Mouse (Mus musculus) frontal cortex, adult (tissue): ENCODE data around the gene Igsf9.

Source experiments
- ATAC-seq: cut with Nextera tagmentation; 2 replicates; pipeline ENCODE4 v1.9.2; 2017; ENCODE audit warnings: mild to moderate bottlenecking, moderate library complexity, mixed read lengths; ENCODE audit not compliant: low TSS enrichment

The Igsf9 gene

DNA sequence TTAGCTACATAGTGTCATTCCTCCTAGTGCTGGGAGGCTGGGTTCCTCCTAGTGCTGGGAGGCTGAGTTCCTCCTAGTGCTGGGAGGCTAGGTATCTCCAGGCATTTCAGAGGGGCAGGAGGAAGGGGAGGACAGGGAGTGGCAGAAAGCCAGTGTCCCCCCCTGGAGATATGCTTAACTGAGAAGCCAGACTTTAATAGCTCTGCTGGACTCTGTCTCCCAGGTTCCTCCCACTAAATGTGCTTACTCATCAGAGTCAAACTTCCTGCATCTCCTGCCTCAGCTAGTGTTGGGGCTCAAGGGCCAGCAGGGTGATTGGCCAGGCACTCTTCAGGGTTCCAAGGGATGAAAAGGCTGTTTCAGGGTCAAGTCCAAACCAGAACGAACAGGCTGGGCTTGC is 33.8 kb downstream of the Igsf9 start:
- ATAC-seq: no peak

DNA sequence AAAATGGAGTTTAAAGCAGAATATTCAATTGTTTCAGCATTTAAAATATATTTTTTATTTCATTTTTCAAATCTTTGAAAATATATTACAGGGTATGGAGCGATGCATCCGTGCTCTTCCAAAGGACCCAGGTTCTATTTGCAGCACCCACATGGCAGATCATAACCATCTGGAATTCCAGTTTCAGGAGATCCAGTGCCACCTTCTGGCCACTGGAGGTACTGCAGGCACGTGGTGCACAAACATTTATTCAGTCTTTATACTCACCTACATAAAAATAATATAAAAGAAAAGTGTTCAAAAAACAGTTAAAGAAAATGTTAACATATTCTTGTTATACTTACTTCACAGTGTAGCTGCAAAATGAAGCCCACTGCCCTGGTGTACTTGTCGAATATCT is 36.4 kb downstream of the Igsf9 start:
- no peak for ATAC-seq

DNA sequence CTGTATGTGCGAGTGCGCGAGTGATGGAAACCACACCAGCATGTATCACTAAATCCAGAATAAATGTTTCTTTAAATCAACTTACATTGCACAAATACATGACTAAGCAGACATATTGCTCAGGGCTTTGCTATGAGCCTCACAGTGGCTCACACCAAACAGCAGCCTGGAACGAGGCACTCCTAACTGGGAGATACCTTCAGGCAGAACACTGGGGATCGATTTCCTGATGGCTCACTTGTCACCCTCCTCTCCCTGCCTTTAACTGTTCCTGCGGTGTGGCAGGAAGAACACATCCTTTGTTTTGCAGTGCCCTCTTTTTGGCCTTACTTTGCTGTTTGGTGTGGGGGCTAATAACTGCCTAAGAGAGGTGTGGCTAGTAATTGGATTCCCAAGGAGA is 38.1 kb downstream of the Igsf9 start:
- no peak for ATAC-seq

DNA sequence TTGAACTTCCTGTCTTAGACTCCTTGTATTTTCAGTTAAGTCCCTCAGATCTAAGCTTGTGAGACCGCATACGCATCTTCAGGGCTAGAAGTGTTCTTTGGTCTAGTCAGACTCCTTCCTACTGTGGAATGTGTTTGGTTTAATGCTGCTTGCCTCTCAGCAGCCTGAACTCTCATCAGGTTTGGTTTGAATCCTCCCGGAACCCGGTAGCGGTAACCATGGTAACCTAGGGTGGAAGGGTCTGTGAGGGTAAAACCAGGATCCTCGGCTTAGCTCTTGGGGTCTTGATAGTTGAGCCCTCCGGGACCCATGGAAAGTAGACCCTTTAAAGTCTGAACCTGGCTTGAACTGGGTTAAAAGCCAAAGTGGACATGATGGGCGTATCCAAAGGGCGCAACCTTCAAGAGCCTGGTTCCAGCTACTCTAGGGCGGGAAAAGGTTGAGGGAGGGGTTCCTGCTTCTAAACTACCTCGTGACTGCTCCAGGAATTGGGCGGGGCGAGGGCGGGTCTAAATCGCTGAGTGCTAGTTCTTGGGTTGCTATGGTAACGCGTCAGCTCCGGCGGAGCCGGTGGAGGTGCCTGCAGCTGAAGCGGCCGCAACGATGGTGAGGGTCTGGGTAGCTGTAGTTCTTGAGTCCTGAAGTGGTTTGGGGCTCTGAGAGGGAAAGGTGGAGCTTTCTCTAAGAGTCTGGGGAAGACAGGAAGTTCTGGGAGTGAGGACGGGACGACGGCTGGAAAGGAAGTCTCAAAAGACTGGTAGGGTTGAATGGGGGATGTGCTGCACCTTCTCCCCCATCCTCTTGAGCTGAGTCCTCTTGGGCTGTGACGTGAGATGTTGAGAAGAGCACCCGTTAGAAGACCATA is 39.2 kb downstream of the Igsf9 start, which contains the start of gene Cfap45:
TSS of gene Cfap45 (plus strand) at position 226 of the 865 bp plus-strand sequence.
- ATAC-seq: peak; percentile 95

DNA sequence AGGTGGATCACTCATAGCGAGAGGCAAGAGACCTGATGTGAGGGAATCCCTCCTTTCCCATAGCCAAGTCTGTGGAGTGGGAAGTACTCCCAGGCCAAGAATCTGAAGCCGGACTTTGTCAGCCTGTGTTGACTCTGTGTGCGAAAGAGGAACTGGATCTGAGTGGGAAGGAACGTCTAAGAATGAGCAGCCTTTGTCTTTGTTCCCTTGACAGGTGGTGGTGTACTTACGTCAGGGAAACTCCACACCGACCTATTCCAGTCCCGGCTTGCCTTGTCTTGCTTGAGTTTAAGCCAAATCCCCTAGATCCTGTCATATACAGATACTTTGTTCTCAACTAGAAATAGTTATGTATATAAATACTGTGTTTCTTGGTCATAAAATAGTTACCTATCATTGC is 40.9 kb downstream of the Igsf9 start:
- ATAC-seq: no peak

DNA sequence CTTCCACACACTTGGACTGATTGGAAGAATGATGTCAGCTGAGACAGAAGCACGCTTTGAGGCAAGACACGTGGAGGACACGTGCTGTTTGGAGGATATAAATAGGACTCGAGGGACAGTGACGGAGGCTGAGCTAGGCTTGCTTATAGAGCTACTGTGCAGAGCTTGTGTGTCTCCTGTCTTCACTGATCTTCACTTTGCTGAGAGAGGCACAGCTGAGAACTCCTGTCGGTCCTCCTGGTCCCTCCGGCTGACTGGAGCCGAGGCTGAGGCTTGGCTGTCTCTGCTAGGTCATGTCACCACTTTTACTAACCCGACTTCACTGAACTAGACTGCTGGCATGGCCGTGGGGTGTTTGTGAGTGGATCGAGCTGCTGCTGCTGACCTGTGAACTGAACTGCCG is 42.1 kb downstream of the Igsf9 start:
- no peak for ATAC-seq

DNA sequence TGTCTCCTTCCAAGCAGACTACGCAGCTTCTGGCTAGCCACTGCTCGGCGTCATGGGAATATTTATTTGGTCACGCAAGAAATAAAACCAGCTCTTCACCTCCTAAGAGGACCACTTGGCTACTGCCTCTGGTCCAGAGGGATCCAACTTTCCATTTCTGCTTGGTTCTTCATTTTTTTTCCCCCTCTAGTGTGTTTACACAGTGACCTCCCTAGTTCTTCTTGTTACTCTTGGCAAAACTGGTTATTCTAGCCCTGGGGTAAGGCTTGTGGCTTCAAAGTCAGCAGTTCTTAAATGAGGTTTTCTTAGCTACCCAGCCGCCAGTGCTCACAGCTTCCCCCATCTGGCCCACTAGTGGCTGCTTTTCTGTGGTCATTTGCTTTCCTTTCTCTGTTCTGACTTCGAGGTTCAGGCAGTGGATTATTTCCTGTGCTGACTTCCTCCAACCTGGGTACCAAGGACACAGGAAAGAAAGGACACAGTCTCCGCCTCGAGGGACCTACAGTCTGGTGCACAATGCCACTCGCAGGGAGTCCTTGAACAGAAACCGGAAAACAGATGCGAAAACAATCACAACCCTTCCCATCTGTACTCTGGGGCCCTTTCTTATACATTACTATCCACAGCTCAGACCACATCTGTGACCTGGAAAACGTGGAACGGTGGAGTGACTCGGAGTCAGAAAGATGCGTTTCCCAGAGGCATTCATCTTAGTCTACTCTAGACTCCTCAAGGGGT is 43.6 kb downstream of the Igsf9 start:
- no peak for ATAC-seq

DNA sequence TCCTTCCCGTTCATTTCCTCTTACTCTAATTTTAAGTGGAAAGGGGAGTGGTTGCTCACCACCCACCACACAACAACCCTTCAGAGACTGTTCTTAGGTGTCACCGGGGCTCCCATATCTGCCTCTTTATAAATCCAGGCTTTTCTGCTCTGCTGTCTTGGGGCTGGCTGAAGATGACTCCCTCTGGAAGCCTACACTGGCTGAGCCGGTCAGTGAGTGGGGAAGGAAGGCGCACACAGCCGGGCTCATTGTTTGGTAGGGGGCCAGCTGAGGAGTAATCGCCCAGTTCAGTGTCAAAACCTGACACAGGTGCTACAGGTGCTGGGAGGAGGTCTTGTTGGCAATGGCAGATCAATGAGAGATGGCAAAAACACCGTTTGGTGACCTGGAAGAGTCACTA is 44.4 kb downstream of the Igsf9 start:
- no peak for ATAC-seq

DNA sequence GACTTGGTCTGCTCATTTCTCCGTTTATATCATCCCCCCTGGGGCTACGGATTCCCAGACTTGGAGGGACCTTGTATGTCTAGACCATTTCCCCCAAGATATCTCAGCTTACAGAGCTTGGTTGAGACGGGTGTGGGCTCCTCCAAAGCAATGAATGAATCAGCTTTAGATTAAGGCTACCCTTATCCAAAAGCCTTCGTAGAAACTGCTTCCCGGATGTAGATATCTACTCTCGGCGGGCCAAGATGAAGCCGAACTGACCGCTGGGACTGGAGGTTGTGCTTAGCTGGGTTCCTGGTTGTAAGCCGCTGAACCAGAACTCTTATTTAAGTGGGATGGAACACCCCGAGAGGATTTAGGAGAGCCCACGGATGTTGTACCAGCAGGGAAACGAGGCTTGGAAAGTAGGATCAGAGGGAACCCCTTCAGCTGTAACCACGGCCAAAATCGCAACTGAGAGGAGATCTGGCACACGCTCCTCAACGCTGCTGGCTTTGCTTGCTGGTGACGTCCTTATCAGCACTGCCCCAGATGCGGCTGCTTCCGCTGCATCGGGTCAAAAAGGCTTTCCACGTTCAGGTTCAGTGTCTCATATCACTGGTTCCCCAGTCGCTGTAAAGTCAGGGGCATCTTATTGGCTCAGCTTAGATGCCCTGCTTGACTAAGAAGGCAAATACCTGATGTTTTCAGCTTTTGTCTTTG is 44.9 kb downstream of the Igsf9 start:
- no peak for ATAC-seq

DNA sequence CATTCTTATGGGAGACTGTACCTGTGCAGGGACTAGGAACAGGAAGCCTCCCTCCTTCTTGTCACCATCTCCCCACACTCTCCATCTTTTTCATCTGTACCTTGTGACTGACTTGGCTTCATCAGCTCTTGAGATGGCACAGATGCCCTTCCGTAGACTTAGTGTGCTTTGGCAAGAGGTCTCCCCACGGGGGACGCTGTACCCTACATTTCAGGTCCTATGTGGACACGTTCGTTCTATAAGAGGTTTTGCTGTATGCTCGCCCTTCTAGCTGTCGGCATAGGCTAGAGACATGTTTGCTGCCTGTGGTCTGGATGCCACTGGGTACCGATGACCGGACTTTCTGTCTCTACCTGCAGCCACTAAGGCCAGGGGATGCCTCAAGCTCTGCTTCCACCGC is 45.8 kb downstream of the Igsf9 start:
- ATAC-seq: no peak

DNA sequence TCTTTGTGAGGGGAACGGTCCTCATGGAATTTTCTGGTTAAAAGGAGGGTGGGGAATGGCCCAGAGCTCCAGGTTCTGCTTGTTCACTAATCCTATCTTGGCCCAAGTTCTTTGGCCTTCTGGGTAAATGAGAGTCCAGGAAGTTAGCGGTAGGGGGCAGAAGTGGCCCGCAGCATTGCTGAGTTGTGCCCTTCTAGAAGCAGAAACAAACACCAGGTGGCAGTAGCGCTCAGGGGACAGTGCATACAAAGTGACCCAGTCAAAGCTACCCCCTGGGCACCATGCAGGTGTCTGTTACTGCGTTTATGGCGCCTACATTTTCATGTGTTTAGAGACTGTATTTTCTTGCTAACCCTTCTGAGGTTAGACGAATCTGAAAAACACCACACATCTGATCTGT is 47.1 kb downstream of the Igsf9 start:
- peak; percentile 96 for ATAC-seq

DNA sequence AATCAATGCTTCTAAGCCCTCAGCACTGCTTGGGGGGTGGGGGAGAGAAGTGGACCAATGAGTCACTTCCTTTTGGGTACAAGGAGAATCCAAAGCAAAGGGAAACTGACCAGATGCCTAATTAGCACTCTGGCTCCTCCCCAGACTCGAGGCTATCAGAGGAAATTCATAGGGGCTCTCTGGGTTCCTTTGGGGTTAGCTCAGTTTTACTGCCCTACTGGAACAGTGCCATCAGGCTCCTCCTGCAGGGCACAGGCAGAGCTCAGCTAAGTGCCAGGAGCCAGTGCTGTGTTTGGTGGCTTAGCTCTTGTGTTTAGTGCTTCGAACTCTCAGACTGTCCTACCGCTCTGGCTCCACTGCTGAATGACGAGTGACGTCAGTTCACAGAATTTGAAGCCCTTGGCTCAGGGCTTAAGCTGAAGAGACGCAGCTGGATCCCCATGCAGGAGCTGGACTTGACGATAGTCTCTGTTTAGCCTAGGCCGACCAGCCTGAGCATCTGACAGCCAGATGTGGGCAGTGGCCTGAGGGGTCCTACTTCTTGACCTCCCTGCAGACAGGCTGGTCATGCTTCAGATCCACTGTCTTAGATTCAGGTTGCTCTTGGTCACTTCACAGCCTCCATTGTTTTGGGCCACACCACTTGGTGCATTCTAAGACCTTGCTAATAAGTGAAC is 49.1 kb downstream of the Igsf9 start:
- ATAC-seq: no peak

DNA sequence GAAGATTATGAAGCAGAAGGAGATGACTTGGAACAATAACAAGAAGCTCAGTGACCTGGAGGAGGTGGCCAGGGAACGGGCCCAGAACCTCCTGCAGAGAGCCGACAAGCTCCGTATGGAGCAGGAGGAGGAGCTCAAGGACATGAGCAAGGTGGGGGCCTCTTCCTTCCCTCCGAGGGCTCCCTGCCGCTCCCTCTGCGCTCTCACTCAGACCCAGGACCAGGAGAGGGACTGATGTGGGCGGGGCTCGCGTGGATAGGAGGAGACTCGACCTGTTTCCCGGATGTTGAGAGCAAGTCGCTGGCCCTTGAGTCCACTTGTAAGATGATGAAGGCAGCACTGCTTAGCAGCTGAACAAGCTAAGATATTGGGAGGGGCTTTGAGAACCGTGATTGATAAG is 51.0 kb downstream of the Igsf9 start:
- ATAC-seq: 0 out of 2 replicates have a peak, but pooled peaks have one; percentile 27

DNA sequence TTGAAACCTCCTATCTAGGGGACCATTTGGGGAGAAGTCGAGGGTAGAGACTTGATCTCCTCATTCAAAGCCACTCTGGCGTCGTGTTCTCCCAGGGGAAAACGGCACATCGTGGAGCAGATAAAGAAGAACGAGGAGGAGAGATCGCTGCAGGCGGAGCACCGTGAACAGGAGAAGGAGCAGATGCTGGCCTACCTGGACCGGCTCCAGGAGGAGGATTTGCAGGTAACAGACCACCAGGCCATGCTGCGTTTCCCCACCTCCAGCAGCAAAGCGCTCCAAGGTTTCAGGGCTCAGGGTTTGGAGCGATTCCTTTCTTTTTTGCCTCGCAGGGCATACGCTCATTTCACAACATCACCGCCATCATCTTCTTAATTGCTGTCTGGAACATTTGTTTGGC is 53.5 kb downstream of the Igsf9 start:
- ATAC-seq: no peak

DNA sequence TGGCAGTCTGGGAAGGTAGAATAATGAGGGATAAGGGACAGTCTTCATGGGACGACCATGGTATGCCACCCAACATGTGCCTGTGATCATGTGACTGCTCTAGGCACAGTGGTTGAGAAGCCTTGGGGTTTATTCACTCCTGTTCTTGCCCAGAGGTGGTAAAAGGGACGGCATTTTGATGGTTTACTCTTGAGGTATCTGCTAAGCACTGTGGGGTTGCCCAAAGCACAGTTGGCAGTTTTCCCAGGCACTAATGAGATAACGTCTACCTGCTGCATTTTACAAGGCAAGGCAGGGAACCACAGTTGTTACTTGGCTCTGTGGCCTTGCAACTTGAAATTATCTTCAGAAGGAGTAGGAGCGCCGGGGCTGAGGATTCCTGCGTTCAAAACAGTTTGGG is 58.2 kb downstream of the Igsf9 start:
- no peak for ATAC-seq

DNA sequence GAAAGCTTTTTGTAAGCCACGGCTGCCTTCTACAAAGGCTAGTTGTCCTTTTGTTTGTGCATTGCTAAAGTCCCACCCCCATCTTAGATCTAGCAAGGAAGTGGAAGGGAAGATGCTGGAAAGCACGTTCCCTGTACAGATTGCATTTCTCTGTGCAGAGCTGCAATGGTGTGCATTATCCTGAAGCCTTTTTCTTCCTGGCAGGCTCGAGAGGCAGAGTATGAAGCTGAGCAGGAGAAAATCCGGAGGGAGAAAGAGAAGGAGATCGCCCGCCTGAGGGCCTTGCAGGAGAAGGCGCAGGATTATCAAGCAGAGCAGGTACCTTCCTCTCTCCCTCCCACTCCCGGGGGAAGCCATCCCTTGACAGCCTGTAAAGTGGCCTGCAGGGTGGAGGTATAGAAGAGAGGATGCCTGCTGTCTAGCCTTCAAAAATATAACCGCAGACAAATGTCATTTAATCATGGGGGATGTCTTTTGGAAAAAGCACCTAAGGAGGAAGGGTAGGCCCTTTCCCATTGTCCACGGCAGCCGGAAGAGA is 58.8 kb downstream of the Igsf9 start:
- ATAC-seq: 0 out of 2 replicates have a peak, but pooled peaks have one; percentile 38

DNA sequence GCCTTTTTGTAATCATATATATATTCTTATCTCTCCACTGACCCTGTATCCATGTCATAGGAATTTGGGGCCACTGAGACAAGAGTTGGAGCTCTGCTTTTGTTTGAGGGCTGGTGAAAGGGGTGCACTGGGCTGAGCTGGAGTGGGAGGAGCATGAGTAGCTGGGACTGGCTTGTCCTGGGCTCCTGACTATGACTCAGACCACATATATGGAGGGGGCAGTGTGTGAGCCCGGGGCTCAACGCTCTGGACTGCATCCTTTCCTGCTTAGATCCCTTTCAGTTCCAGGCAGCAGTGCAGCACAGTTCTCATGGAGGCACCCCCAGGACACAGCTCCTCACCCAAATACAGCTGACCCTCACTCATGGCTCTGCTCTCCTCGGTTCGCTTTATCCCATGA is 64.5 kb downstream of the Igsf9 start:
- no peak for ATAC-seq
